Mouse (Mus musculus) layer of hippocampus, adult 2 months (tissue): ENCODE measurements around the gene Mnt. TPM values are rescaled to one million over a fixed set of nuclear protein-coding genes. Genes with fewer than 3 reads are reported as not detected.

ENCODE experiments used
- DNase-seq, 2 experiments: peaks; one replicate each; pipeline ENCODE4 v3.0.0; 2022; ENCODE audit warnings: low spot score in 2 of 2
- H3K27ac ChIP-seq: fragments of 200-600 bp; 2 replicates; pipeline ENCODE4 v1.8.1; 2022
- H3K4me3 ChIP-seq: fragments of 200-600 bp; 2 replicates; pipeline ENCODE4 v1.8.1; 2022; ENCODE audit warnings: mild to moderate bottlenecking
- CTCF ChIP-seq: fragments of 200-600 bp; conservative IDR thresholded peaks from 2 replicates; pipeline ENCODE4 v1.8.1; 2022; ENCODE audit warnings: antibody characterized with exemption, mild to moderate bottlenecking, moderate library complexity
- total RNA-seq, 2 experiments: library from RNA; stranded (reverse); gene quantifications; 2 replicates each; pipeline ENCODE4 v1.2.3; 2021

Gene Mnt
- total RNA-seq, 2 experiments from 2014 or later: 31.3 to 32.8 TPM

DNA sequence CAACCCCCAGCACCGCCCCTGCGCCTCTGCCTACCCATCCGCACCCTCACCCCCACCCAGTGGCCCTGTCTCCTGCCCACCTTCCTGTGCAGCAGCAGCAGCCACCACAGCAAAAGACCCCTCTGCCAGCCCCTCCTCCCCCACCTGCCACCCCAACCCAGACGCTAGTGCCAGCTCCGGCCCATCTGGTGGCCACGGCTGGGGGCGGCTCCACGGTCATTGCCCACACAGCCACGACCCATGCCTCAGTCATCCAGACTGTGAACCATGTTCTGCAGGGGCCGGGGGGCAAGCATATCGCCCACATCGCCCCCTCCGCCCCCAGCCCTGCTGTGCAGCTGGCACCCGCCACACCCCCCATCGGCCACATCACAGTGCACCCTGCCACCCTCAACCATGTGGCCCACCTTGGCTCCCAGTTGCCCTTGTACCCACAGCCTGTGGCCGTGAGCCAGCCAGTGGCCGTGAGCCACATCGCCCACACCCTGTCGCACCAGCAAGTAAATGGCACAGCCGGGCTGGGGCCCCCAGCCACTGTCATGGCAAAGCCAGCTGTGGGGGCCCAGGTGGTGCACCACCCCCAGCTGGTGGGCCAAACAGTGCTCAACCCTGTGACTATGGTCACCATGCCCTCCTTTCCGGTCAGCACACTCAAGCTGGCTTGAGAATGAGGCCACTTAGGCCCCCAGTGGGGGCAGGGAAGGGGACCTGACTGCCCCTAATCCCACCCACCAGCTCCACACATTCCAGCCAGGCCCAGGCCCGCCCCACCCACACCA is 12.1 kb downstream of the Mnt start:
- no peak overlapping the region for H3K4me3 ChIP-seq
- no peak for TF ChIP-seq CTCF
- DNase-seq: no peak
- H3K27ac ChIP-seq: peak overlapping the region; percentile 83

DNA sequence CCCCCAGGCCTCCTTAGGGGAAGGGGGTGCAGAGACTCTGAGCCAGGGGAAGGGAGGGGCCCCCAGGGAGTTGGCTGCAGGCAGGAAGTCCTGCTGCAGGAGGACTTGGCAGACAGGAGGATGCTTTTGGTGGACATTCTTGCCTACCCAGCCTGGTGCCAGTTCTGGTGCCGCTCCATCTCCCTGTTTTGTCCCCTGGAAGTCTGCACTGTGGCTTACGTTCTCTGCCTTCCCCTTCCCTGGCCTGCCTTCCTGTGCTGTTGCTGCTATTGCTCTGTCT is 12.7 kb downstream of the Mnt start:
- peak overlapping the region; percentile 83 for H3K27ac ChIP-seq
- DNase-seq: no peak
- TF ChIP-seq CTCF: no peak
- H3K4me3 ChIP-seq: no peak overlapping the region

DNA sequence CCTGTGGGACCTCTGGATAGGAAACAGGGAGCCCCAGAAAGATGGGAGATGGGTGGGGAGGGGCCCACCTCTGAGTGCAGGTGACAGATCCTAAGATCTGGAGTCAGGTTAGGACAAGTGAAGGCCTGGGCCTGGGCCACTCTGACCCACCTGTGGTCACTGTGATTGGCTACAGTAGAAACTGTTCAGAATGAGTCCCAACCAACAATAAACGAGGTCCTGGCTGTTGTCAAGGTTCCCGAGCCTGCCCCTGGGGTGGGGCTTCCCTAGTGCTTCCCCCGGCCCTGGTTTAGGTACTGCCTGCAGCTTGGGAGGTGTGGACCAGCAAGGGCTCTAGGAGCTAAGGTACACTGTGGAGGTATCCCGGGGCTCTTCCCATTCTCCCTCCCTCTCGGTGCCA is 13.0 kb downstream of the Mnt start:
- TF ChIP-seq CTCF: no peak
- Histone ChIP-seq H3K4me3 (no peak overlapping the region), H3K27ac (peak overlapping the region; percentile 83; the same call in 1 of the 2 replicates)
- no peak for DNase-seq

DNA sequence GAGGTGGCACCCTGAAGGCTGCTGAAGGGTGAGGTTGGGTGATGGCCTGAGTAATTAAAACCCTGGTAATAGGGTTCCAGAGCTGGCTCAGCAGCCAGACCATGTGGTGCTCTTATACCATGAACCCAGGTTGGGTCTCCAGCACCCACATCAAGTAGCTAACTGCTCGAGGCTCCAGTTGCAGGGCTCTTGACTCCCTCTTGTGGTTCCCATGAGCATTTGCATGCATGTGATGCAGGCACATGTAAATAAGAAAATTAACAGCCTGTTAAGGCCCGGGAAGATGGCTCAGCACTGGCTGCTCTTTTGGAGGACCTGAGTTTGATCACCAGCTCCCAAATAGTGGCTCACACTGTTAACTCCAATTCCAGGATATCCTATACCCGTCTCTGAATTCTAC is 15.1 kb downstream of the Mnt start:
- no peak overlapping the region for H3K27ac ChIP-seq
- no peak overlapping the region for H3K4me3 ChIP-seq
- no peak for DNase-seq
- peak; percentile 72 for TF ChIP-seq CTCF

DNA sequence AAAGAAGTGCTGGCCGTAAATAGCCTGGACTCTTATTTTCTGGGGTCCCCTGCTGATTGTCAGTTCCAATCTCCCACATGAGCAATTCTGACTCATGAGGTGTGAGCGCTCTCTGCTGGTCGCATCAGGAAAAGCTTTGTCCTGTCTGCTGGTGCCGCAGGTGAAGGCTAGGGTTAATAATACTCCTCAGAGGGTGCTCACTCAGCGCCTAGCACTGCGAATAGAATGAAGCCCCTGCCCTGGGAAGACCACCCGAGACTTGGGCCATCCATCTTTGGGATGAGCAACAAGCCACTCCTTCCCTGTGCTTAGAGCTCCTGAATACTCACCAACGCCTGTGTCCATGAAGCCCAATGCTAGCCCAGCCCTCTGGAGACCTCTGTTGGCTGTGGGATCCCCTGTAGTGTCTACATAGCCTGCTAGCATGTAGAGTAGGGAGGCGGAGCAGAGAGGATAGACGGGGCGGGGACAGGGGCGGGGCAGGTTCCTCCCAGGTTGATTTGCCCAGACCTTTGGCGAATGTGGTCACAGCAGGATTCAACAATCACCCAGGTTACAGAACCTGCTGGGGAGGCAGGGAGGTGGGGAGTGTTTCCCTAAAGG is 17.3 kb downstream of the Mnt start:
- no peak overlapping the region; the same call in 1 of the 2 replicates for H3K27ac ChIP-seq
- TF ChIP-seq CTCF: peak; percentile 88

DNA sequence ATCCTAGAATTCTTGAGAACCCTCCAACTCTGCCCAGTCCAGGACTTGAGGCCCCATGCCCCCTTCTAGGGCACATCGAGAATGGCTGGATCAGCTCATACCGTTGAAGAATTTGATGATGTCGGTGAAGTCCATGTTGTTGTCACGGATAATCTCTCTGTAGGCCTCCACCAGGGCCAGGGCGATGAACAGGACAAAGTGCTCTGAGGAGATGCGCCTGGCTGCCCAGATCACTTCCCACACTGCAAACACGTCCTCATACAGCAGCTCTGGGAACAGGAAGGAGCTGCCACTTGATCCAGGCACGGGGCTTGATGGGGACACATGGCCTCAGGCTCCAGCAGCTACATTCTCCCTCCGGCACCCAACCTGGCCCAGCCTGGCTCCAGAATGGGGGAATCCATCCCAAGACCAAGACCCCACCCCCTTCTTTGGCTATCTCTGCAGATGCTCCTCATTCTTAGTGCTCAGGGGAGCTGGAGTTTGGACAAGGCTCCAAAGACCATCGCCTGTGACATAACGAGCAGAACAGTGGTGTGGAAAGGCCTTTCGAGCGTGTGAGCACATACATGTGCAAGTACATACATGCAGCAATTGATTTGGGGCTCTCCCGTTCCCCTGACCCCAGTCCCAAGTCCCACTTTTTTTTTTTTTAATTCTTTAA is 20.4 kb downstream of the Mnt start:
- H3K4me3 ChIP-seq: no peak overlapping the region
- no peak for TF ChIP-seq CTCF
- DNase-seq: no peak
- peak overlapping the region; percentile 28; the same call in 1 of the 2 replicates for H3K27ac ChIP-seq

More for the DNA sequence above, 17.3 kb downstream of the Mnt start:
- peak; percentile 67 to 78 for DNase-seq
- no peak overlapping the region for H3K4me3 ChIP-seq

DNA sequence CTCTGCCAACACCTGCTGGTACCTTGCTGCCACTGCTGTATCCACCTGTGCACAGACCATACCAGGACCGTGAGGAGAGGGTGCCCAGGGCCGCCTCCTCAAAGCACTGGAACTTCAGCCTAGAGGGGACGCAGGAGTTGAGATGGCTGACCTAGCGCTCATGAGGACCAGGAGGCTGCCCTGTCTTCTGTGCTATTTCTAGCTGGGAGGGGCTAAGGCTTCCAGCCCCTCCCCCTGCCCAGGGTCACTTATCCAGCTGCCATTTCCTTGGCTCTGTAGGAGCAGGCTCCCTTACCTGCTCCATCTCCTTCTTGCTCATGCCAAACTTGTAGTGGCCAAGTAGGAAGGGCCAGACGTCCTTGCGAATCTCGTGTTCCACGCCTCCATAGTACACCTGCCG is 27.0 kb downstream of the Mnt start:
- TF ChIP-seq CTCF: no peak
- Histone ChIP-seq H3K27ac (0 out of 2 replicates have a peak overlapping the region, but pooled peaks have one; percentile 23), H3K4me3 (no peak overlapping the region)
- no peak for DNase-seq

DNA sequence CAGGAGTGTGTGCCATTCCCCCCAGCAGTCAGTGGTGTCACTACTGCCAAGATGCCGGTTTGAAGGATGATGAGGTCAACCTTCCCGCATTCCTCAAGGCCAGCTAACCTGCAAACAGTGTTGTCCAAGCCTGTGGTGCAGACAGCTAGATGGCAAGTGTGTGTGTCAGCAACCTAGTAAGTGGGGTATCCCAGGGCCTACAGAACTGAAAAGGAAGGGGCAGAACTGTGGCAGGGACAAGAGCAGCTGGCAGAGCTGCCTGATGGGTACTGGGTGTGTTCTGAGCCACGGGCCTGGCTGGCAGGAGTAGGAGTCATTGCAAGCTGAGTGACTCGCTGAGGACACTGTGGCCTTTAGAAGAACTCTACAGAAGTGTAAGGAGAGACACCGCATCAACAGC is 31.4 kb downstream of the Mnt start:
- no peak for DNase-seq
- Histone ChIP-seq H3K4me3 (no peak overlapping the region), H3K27ac (no peak overlapping the region)
- no peak for TF ChIP-seq CTCF

DNA sequence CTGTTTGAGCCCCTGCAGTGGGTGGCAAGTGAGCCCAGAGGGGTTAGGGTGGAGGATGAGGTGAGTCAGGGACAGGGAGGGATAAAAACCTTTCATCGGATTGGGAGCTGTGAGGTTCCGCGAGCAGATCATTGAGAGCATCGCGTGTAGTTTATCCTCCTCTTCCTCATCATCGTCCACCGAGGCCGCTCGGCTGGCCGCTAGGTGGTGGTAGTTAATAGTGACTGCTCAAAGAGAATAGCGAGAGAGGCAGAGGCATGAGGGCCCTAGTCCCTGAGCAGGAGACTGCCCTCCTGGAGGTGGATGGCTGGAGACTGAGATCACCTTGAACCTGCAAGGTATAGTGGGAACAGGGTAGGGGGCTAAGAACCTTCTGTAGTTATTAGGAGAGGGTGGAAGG is 32.8 kb downstream of the Mnt start:
- peak in 1 of 2 experiments; percentile 44 for DNase-seq
- Histone ChIP-seq H3K4me3 (no peak overlapping the region), H3K27ac (no peak overlapping the region)
- TF ChIP-seq CTCF: peak; percentile 74

DNA sequence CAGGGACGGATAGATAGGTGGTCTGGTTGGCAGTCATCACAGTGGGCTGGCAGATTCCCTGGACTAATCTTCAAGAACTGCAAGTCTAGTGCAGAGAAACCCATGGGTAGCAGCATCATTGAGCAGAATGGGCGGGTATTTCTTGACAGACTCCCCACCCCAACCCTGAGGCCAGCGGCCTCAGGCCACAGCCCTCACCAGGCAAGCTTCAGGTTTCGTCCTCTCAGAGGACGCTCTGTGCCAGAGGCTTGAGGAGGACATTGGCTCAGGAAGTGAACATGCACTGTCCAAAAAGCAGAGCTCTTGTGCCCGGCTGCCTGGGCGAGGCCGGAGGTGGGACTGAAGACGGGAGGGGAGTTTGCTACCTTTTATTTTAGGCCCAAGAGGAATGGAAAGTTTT is 33.7 kb downstream of the Mnt start:
- DNase-seq: no peak
- Histone ChIP-seq H3K27ac (no peak overlapping the region), H3K4me3 (no peak overlapping the region)
- TF ChIP-seq CTCF: no peak

DNA sequence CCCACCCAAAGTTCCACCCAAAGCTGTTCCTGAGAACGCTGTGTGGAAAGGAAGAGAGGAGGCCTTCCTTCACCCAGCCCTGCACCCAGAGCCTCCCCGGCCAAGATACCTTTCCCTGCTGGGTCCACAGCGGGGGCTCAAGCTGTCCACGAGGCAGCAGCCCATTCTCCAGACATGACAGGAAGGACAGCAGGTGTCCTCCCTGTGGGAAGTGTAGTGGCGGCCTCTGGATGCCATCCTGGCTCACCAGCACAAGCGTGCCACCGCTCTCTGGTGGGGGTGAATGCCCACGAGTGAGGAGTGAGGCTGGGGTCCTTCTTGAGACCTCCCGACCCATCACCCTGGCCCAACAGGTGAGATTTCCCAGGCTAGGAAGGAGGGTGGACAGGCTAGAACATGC is 34.5 kb downstream of the Mnt start:
- no peak for DNase-seq
- no peak for TF ChIP-seq CTCF
- Histone ChIP-seq H3K27ac (no peak overlapping the region), H3K4me3 (no peak overlapping the region)

DNA sequence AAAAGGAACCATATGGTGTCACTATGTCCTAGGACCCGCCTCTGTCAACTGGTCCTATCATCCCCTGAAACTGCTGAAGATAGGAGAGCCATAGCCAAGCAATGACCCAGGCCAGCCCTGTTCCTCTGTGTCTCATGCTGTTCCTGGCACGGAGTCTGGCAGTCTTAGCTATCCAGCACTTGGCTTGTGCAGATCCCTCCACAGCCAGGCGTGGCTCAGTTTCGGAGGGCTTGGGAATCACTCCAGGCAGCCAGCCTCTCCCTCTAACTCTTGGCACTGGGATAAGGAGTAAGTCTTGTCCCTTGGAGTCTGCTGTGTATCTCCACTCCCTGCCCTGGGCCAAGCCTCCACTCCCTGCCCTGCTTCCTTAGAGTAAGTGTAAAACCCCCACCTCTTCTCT is 35.9 kb downstream of the Mnt start:
- DNase-seq: peak; percentile 44 to 62
- H3K27ac ChIP-seq: peak overlapping the region; percentile 47
- TF ChIP-seq CTCF: no peak
- no peak overlapping the region for H3K4me3 ChIP-seq

DNA sequence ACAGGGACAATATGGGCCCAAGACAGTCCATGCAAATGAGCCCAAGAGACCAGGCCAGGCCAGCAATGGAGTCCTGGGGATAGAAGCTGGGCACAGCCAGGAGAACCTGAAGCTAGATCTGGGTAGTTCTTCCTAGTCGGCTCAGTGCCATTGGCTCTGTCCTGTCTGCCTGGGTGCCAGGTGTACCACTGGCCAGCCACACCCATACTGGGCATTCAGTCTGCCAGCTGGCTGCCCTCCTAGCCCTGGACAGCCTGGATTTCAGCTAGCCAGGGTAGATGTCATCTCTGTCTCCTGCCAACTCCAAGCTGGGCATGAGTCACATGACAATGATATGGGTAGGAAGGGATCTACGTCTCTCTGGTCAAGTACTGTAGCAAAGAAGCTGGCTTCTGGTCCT is 36.5 kb downstream of the Mnt start:
- Histone ChIP-seq H3K27ac (peak overlapping the region; percentile 47), H3K4me3 (no peak overlapping the region)
- TF ChIP-seq CTCF: no peak
- no peak for DNase-seq
